Mouse (Mus musculus) erythroblast, adult 5-6 weeks (primary cell): Measurements from ENCODE around the gene Gm5114. TPM values are rescaled to one million over a fixed set of nuclear protein-coding genes. Genes with fewer than 3 reads are reported as not detected.
A peak's percentile ranks its signal among the peaks of the same experiment; 100 is the strongest.
"Not testable (repeated sequence)": the region's sequence is repeated elsewhere in the genome, so short reads cannot be mapped to it uniquely, and the experiment has no call there.

Experiments used
- ATAC-seq: replicated peaks from 2 replicates; pipeline ENCODE4 v1.8.0; 2016; ENCODE audit warnings: moderate number of reproducible peaks, mild to moderate bottlenecking, moderate TSS enrichment, inconsistent platforms; ENCODE audit not compliant: poor library complexity, low FRiP score, severe bottlenecking
- total RNA-seq, 2 experiments: library from RNA; stranded (forward) in 1 of 2; stranded (reverse) in 1 of 2; fragments of 150-400 nt in 1 of 2; fragments of 200-764, 138-1000 nt in 1 of 2; gene quantifications; 2 replicates each; pipeline versions ENCODE4 v1.2.3 to v1.2.4; 2015 to 2017; ENCODE audit warnings: low replicate concordance in 2 of 2

Gene Gm5114
- total RNA-seq (2015; ENCODE audit: low replicate concordance), result not detected in 2 replicates
- total RNA-seq (2017; ENCODE audit: low replicate concordance), result not detected in 2 replicates

GRCm38 (mm10) chr7:39413060-39413459 is at the start of gene Gm5114:
Gene Gm5114 (minus strand): TSS chr7:39413160.
- not testable (repeated sequence) for ATAC-seq

GRCm38 (mm10) chr7:39455806-39456205 is 42.8 kb upstream of the Gm5114 start:
- ATAC-seq, result no peak

- peak; percentile 43 for ATAC-seq
These were observed 36.5 kb upstream of the Gm5114 start for GRCm38 (mm10) chr7:39449260-39450021.

- ATAC-seq, result no peak
These were observed 35.8 kb upstream of the Gm5114 start for GRCm38 (mm10) chr7:39448626-39449242.

- ATAC-seq, result no peak
These were observed 28.3 kb upstream of the Gm5114 start for GRCm38 (mm10) chr7:39441237-39441636.

GRCm38 (mm10) chr7:39440362-39440761 is 27.4 kb upstream of the Gm5114 start:
- no peak for ATAC-seq

Other genes starting within 250 kb of the Gm5114 start
- gene Zfp619, start 104.6 kb upstream of the Gm5114 start, total RNA-seq (2015; ENCODE audit: low replicate concordance), result 0.42 and 0.58 TPM in 2 replicates
- gene Zfp619, start 104.6 kb upstream of the Gm5114 start, total RNA-seq (2017; ENCODE audit: low replicate concordance), result 0.98 and 1.3 TPM in 2 replicates